Mouse (Mus musculus) G1E (cell line): Measurements from ENCODE around the gene Ulk4.

Source experiments
- CTCF ChIP-seq: IDR thresholded peaks from 2 replicates; pipeline ENCODE4 v1.5.1; 2012; ENCODE audit warnings: low read depth, low read length, inconsistent platforms, mixed read lengths
- GATA1 ChIP-seq: IDR thresholded peaks from 2 replicates; pipeline ENCODE4 v1.6.1; 2012; ENCODE audit warnings: borderline replicate concordance, low read length, inconsistent platforms, mixed read lengths
- POLR2AphosphoS5 ChIP-seq: IDR thresholded peaks from 2 replicates; pipeline ENCODE4 v1.6.1; 2012; ENCODE audit warnings: low read depth, low read length, inconsistent platforms; ENCODE audit not compliant: insufficient replicate concordance

GRCm38 (mm10) chr9:120929081-120929480 lies 347.9 kb downstream of the Ulk4 start, which contains the start of gene Ctnnb1:
- TF ChIP-seq GATA1 (no peak), CTCF (no peak), POLR2AphosphoS5 (no peak)
